Mouse (Mus musculus): Measurements from ENCODE around the gene Etl4. TPM values are rescaled to one million over a fixed set of nuclear protein-coding genes. Genes with fewer than 3 reads are reported as not detected.
A peak's percentile ranks its signal among the peaks of the same experiment; 100 is the strongest.

The Etl4 gene
- total and polyA plus RNA-seq, 2 experiments from 2014 or later = 7.6 to 20.6 TPM

DNA sequence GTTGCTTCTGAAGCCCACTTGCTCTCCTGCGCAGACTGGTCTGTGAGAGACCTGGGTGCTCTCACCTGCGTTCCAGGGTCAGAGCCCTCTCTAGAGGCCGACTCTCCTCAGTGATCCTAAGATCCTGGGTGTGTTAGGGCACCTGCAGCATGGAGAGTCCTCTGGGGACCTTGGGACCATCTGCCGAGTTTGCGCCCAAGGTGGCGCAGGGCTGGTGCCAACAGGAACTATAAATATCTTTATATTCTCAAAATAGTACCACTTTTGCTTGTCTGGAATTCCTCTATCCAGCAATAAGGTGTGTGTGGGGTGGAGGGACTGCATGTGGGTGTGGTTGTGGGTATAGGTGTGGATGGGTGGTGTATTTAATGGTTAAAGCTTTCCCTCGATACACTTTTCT lies 293.4 kb downstream of the Etl4 start:
- Histone ChIP-seq H3K27ac (ENCODE audit: low read depth) (no peak overlapping the region), H3K4me3 (ENCODE audit: low read depth, low read length) (no peak overlapping the region), H3K4me2 (ENCODE audit: low read depth, low read length) (no peak overlapping the region), H3K9ac (replicated peaks; ENCODE audit: low read depth, low read length) (no peak overlapping the region), H3K36me3 (replicated peaks; ENCODE audit: control insufficient read depth, insufficient read depth, low read length) (no peaks in the 10 kb centered on the region), H3K9me3 (replicated peaks; ENCODE audit: control insufficient read depth, low read length) (no peaks in the 10 kb centered on the region), H3K27me3 (ENCODE audit: control insufficient read depth, insufficient read depth, low read length) (no peaks in the 10 kb centered on the region), H3K4me1 (ENCODE audit: control insufficient read depth, insufficient read depth) (peaks cover 11% of the 10 kb centered on the region; the same call in 1 of the 2 replicates)
- WGBS = 57% methylated on average over 7 of the region's 7 CpGs
- peak; percentile 49; the same call in 1 of the 2 replicates for ATAC-seq (ENCODE audit: insufficient read depth, low read depth)
- no peak for TF ChIP-seq EP300 (IDR thresholded peaks at IDR 0.05; ENCODE audit: low read depth)
- TF ChIP-seq CTCF (IDR thresholded peaks at IDR 0.05; ENCODE audit: low read depth) = no peak
- DNase-seq (ENCODE audit: low spot score) = no peak

DNA sequence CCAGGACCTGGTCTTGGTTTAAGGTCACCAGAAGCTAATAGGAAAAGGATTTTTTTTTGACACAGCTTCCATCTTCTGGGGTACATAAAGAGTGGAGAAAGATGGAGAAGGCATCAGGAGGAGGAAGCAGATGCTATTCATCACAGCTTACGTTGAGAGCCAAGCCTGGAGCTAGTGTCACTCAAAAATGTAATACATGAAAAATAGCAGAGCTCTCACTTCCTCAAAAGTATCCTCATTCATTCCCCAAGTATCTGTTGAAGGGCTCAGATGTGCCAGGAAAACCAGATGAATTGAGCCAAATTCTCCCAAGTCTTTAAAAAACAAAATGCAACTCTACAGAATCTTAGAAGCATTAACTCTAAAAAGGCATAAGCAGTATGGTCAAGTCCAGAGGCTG lies 297.1 kb downstream of the Etl4 start:
- Histone ChIP-seq H3K4me1 (ENCODE audit: control insufficient read depth, insufficient read depth) (peaks cover 18% of the 10 kb centered on the region; the same call in 1 of the 2 replicates), H3K9ac (replicated peaks; ENCODE audit: low read depth, low read length) (no peak overlapping the region), H3K9me3 (replicated peaks; ENCODE audit: control insufficient read depth, low read length) (no peaks in the 10 kb centered on the region), H3K27ac (ENCODE audit: low read depth) (no peak overlapping the region), H3K36me3 (replicated peaks; ENCODE audit: control insufficient read depth, insufficient read depth, low read length) (no peaks in the 10 kb centered on the region), H3K4me2 (ENCODE audit: low read depth, low read length) (no peak overlapping the region), H3K4me3 (ENCODE audit: low read depth, low read length) (no peak overlapping the region), H3K27me3 (ENCODE audit: control insufficient read depth, insufficient read depth, low read length) (no peaks in the 10 kb centered on the region)
- 30% methylated on average over 1 of the region's 1 CpGs for WGBS
- ATAC-seq (ENCODE audit: insufficient read depth, low read depth) = no peak
- DNase-seq (ENCODE audit: low spot score) = no peak
- no peak for TF ChIP-seq CTCF (IDR thresholded peaks at IDR 0.05; ENCODE audit: low read depth)
- TF ChIP-seq EP300 (IDR thresholded peaks at IDR 0.05; ENCODE audit: low read depth) = no peak

DNA sequence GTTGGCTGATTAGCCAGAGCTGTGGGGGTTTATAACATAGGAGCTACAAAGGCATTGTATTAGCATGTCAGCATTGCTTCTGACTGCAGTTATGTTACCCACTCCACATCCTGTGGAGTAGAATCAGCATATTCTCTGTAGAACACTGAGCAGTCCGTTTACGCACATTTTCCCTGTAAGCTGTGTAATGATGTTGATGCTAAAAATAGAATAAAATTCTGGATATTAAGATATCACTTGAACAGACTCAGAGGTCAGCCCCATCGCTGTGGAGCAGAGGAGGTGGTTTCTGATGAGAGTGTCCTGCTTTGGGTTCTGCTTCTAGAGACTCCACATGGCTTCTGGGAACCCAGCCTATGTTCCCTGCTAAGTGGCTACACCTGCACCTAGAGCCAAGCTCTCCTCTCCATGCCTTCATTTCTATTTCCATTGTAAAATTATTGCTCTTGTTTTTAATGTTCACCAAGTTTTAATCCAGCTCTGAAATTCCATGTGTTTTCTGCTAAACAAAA lies 299.2 kb downstream of the Etl4 start:
- H3K4me3 ChIP-seq (ENCODE audit: low read depth, low read length) = no peak overlapping the region
- H3K4me2 ChIP-seq (ENCODE audit: low read depth, low read length) = no peak overlapping the region
- no peak overlapping the region for H3K9ac ChIP-seq (replicated peaks; ENCODE audit: low read depth, low read length)
- H3K9me3 ChIP-seq (replicated peaks; ENCODE audit: control insufficient read depth, low read length) = no peaks in the 10 kb centered on the region
- ATAC-seq (ENCODE audit: insufficient read depth, low read depth) (peak; percentile 63; the same call in 1 of the 2 replicates), DNase-seq (ENCODE audit: low spot score) (peak; percentile 60)
- no peaks in the 10 kb centered on the region for H3K27me3 ChIP-seq (ENCODE audit: control insufficient read depth, insufficient read depth, low read length)
- WGBS = 12% methylated on average over 3 of the region's 3 CpGs
- no peak overlapping the region for H3K27ac ChIP-seq (ENCODE audit: low read depth)
- 0 out of 2 replicates have a peak, but pooled peaks cover 7% of the 10 kb centered on the region for H3K4me1 ChIP-seq (ENCODE audit: control insufficient read depth, insufficient read depth)
- no peaks in the 10 kb centered on the region for H3K36me3 ChIP-seq (replicated peaks; ENCODE audit: control insufficient read depth, insufficient read depth, low read length)
- TF ChIP-seq EP300 (IDR thresholded peaks at IDR 0.05; ENCODE audit: low read depth) (no peak), CTCF (IDR thresholded peaks at IDR 0.05; ENCODE audit: low read depth) (no peak)

DNA sequence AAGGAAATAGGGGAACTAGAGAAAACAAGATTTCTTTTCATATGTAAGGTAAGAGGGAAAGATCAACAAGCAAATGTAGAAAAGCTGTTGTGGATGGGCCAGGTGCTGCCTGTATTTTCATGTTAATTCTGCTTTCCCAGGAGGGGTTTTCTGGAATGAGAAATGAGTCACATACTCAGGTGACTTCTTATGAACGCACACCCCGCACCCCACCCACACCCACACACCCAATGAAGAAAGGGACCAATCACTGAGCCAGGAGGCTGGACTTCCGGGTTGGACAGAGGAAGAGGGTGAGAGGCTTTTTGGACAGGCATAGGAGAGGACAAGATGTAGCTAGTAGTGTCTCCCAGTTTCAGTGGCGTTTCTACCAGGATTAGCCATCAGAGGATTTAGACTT lies 299.8 kb downstream of the Etl4 start:
- 0 out of 2 replicates have a peak, but pooled peaks cover 7% of the 10 kb centered on the region for H3K4me1 ChIP-seq (ENCODE audit: control insufficient read depth, insufficient read depth)
- H3K27ac ChIP-seq (ENCODE audit: low read depth) = no peak overlapping the region
- H3K4me2 ChIP-seq (ENCODE audit: low read depth, low read length) = no peak overlapping the region
- no peak for DNase-seq (ENCODE audit: low spot score)
- no peak overlapping the region for H3K4me3 ChIP-seq (ENCODE audit: low read depth, low read length)
- no peaks in the 10 kb centered on the region for H3K36me3 ChIP-seq (replicated peaks; ENCODE audit: control insufficient read depth, insufficient read depth, low read length)
- no peaks in the 10 kb centered on the region for H3K9me3 ChIP-seq (replicated peaks; ENCODE audit: control insufficient read depth, low read length)
- H3K27me3 ChIP-seq (ENCODE audit: control insufficient read depth, insufficient read depth, low read length) = no peaks in the 10 kb centered on the region
- ATAC-seq (ENCODE audit: insufficient read depth, low read depth) = no peak
- H3K9ac ChIP-seq (replicated peaks; ENCODE audit: low read depth, low read length) = no peak overlapping the region
- WGBS = 57% methylated on average over 4 of the region's 4 CpGs
- TF ChIP-seq EP300 (IDR thresholded peaks at IDR 0.05; ENCODE audit: low read depth) (no peak), CTCF (IDR thresholded peaks at IDR 0.05; ENCODE audit: low read depth) (no peak)

DNA sequence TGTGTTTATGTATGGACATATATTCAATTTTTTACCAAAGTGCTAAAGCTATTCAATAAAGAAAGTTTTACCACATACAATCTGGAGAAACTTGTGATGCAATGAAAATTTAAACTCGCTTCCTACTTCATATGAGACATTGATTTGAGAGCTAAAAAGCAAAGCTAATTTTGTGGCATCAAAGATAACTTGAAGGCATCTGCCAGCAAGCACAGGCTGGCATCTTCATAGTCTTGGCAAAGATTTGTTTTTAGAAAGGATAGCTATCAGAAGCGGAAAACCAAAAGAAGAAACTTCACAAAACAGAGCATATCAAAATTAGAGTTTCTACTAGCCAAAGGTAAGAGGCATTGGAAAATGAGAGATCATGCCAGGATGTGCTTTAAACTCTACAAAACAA lies 306.7 kb downstream of the Etl4 start:
- no peaks in the 10 kb centered on the region for H3K27me3 ChIP-seq (ENCODE audit: control insufficient read depth, insufficient read depth, low read length)
- H3K4me3 ChIP-seq (ENCODE audit: low read depth, low read length) = no peak overlapping the region
- H3K4me2 ChIP-seq (ENCODE audit: low read depth, low read length) = no peak overlapping the region
- no peaks in the 10 kb centered on the region for H3K9me3 ChIP-seq (replicated peaks; ENCODE audit: control insufficient read depth, low read length)
- DNase-seq (ENCODE audit: low spot score) (no peak), ATAC-seq (ENCODE audit: insufficient read depth, low read depth) (no peak)
- no peaks in the 10 kb centered on the region for H3K4me1 ChIP-seq (ENCODE audit: control insufficient read depth, insufficient read depth)
- TF ChIP-seq EP300 (IDR thresholded peaks at IDR 0.05; ENCODE audit: low read depth) (no peak), CTCF (IDR thresholded peaks at IDR 0.05; ENCODE audit: low read depth) (no peak)
- WGBS = 82% methylated on average over 2 of the region's 2 CpGs
- H3K36me3 ChIP-seq (replicated peaks; ENCODE audit: control insufficient read depth, insufficient read depth, low read length) = no peaks in the 10 kb centered on the region
- no peak overlapping the region for H3K9ac ChIP-seq (replicated peaks; ENCODE audit: low read depth, low read length)
- no peak overlapping the region for H3K27ac ChIP-seq (ENCODE audit: low read depth)

Measured in heart, postnatal 0 days (tissue).